Mouse (Mus musculus) myocyte (in vitro differentiated cells): ENCODE results near the gene Cplx3. TPM values are rescaled to one million over a fixed set of nuclear protein-coding genes. Genes with fewer than 3 reads are reported as not detected.

Experiments
- H3K27me3 ChIP-seq: one replicate; pipeline ENCODE4 v1.6.1; 2011; ENCODE audit not compliant: control insufficient read depth, insufficient read depth, insufficient read length
- H3K36me3 ChIP-seq: one replicate; pipeline ENCODE4 v1.6.1; 2011; ENCODE audit not compliant: control insufficient read depth, insufficient read depth
- H3K4me2 ChIP-seq: one replicate; pipeline ENCODE4 v1.6.1; 2011; ENCODE audit warnings: low read depth, control low read depth
- H3K4me3 ChIP-seq: one replicate; pipeline ENCODE4 v1.5.1; 2011; ENCODE audit warnings: mild to moderate bottlenecking, control low read depth, moderate library complexity
- H3K79me2 ChIP-seq: one replicate; pipeline ENCODE4 v1.6.1; 2011; ENCODE audit not compliant: control insufficient read depth, insufficient read depth
- H3ac ChIP-seq: one replicate; pipeline ENCODE4 v1.6.1; 2011; ENCODE audit not compliant: control insufficient read depth, insufficient read length
- CEBPB ChIP-seq: IDR thresholded peaks from 2 replicates; pipeline ENCODE4 v1.6.1; 2011; ENCODE audit warnings: mild to moderate bottlenecking, moderate library complexity; ENCODE audit not compliant: poor library complexity, insufficient read depth, severe bottlenecking
- E2F4 ChIP-seq: IDR thresholded peaks from one replicate; pipeline ENCODE4 v1.6.1; 2011; ENCODE audit warnings: mild to moderate bottlenecking, control low read depth, moderate library complexity; ENCODE audit not compliant: insufficient read depth
- MAX ChIP-seq: IDR thresholded peaks from one replicate; pipeline ENCODE4 v1.6.1; 2011; ENCODE audit warnings: low read depth, mild to moderate bottlenecking, control low read depth
- MYOD1 ChIP-seq, 3 experiments: IDR thresholded peaks; one replicate each; pipeline ENCODE4 v1.6.1; 2011; ENCODE audit warnings: control low read depth in 2 of 3, low read depth in 2 of 3, mild to moderate bottlenecking in 2 of 3, moderate library complexity in 1 of 3; ENCODE audit not compliant: insufficient read length in 2 of 3, control insufficient read depth in 1 of 3
- MYOG ChIP-seq, 3 experiments: IDR thresholded peaks; one replicate each; pipeline ENCODE4 v1.6.1; 2011; ENCODE audit warnings: control low read depth in 2 of 3, low read depth in 2 of 3, mild to moderate bottlenecking in 2 of 3; ENCODE audit not compliant: insufficient read length in 2 of 3, control insufficient read depth in 1 of 3, insufficient read depth in 1 of 3
- POLR2A ChIP-seq: IDR thresholded peaks from one replicate; pipeline ENCODE4 v1.6.1; 2011; ENCODE audit warnings: low read depth, mild to moderate bottlenecking, control low read depth, moderate library complexity; ENCODE audit not compliant: insufficient read length
- POLR2AphosphoS2 ChIP-seq: IDR thresholded peaks from one replicate; pipeline ENCODE4 v1.6.1; 2011; ENCODE audit warnings: low read depth, control low read depth; ENCODE audit not compliant: insufficient read length
- REST ChIP-seq: IDR thresholded peaks from one replicate; pipeline ENCODE4 v1.6.1; 2011; ENCODE audit warnings: mild to moderate bottlenecking, control low read depth, moderate library complexity; ENCODE audit not compliant: insufficient read depth, insufficient read length
- SRF ChIP-seq: IDR thresholded peaks from one replicate; pipeline ENCODE4 v1.6.1; 2011; ENCODE audit warnings: low read depth; ENCODE audit not compliant: control insufficient read depth, insufficient read length
- TCF12 ChIP-seq: IDR thresholded peaks from one replicate; pipeline ENCODE4 v1.6.1; 2011; ENCODE audit warnings: mild to moderate bottlenecking, control low read depth; ENCODE audit not compliant: poor library complexity, insufficient read depth, severe bottlenecking
- TCF3 ChIP-seq: IDR thresholded peaks from one replicate; pipeline ENCODE4 v1.6.1; 2011; ENCODE audit warnings: low read depth, control low read depth; ENCODE audit not compliant: insufficient read length
- USF1 ChIP-seq: IDR thresholded peaks from one replicate; pipeline ENCODE4 v1.6.1; 2011; ENCODE audit warnings: low read depth, mild to moderate bottlenecking, control low read depth, moderate library complexity
- polyA plus RNA-seq: library from polyadenylated mRNA; unstranded; fragments of >200 nt; fragmentation: generic; extraction: Trizol; gene quantifications from one replicate; pipeline ENCODE4 v1.2.1, GENCODE M21; 2012; ENCODE audit warnings: missing spikeins

Gene Cplx3
- polyA plus RNA-seq, 1 experiment, result 0.23 TPM

- Histone ChIP-seq H3K27me3 (no peaks in the 10 kb centered on the region), H3ac (no peak overlapping the region), H3K79me2 (peaks cover 76% of the 10 kb centered on the region), H3K4me2 (peak overlapping the region; percentile 91), H3K4me3 (peak overlapping the region; percentile 67), H3K36me3 (no peaks in the 10 kb centered on the region)
- TF ChIP-seq MAX (no peak), USF1 (no peak), POLR2AphosphoS2 (no peak), MYOG (IDR thresholded peaks at IDR 0.05; ENCODE audit: control insufficient read depth in 1 of 3, insufficient read depth in 1 of 3, insufficient read length in 2 of 3, low read depth in 2 of 3) (no peak), POLR2A (no peak), REST (no peak), E2F4 (no peak)
Measured at GRCm38 (mm10) chr9:57641775-57642550, 35.9 kb upstream of the Cplx3 start.

DNA sequence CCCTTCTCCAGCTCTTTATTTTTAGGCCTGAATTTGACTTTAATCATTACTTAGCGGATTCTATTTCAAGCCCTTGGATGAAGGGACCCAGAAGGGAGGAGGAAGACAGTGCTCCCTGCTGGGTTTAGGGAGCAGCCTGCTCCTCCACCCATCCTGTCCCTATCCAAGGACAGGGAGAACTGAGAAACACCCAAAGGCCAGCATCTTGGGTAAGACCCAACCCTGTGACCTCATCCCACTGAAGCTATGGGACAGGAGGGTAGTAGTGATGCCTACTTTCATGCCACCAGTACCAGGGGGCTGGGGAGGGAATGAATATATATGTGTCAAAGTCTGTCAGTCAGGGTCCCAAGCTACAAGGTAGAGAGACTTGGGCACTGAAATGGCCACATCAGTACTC is 34.9 kb upstream of the Cplx3 start:
- H3ac ChIP-seq, result no peak overlapping the region
- no peaks in the 10 kb centered on the region for H3K36me3 ChIP-seq
- H3K4me2 ChIP-seq, result peak overlapping the region; percentile 91
- H3K79me2 ChIP-seq, result peaks cover 86% of the 10 kb centered on the region
- no peak for TF ChIP-seq MYOG (IDR thresholded peaks at IDR 0.05; ENCODE audit: control insufficient read depth in 1 of 3, insufficient read depth in 1 of 3, insufficient read length in 2 of 3, low read depth in 2 of 3)
- TF ChIP-seq MYOD1 (IDR thresholded peaks at IDR 0.05; ENCODE audit: control insufficient read depth in 1 of 3, insufficient read length in 2 of 3, low read depth in 2 of 3), result no peak
- TF ChIP-seq USF1, result no peak
- no peak for TF ChIP-seq POLR2AphosphoS2
- TF ChIP-seq SRF, result no peak
- TF ChIP-seq E2F4, result no peak
- TF ChIP-seq MAX, result no peak
- no peak for TF ChIP-seq POLR2A
- TF ChIP-seq TCF3, result no peak
- TF ChIP-seq CEBPB, result no peak
- no peak for TF ChIP-seq TCF12
- TF ChIP-seq REST, result no peak
- no peak overlapping the region for H3K4me3 ChIP-seq
- no peaks in the 10 kb centered on the region for H3K27me3 ChIP-seq

GRCm38 (mm10) chr9:57640384-57640783 is 34.3 kb upstream of the Cplx3 start:
- H3K79me2 ChIP-seq, result peaks cover 92% of the 10 kb centered on the region
- H3K27me3 ChIP-seq, result no peaks in the 10 kb centered on the region
- no peak overlapping the region for H3ac ChIP-seq
- TF ChIP-seq E2F4 (no peak), MYOD1 (IDR thresholded peaks at IDR 0.05; ENCODE audit: control insufficient read depth in 1 of 3, insufficient read length in 2 of 3, low read depth in 2 of 3) (peak in 1 of 3 experiments; percentile 61), POLR2AphosphoS2 (peak; percentile 11), POLR2A (no peak), MYOG (IDR thresholded peaks at IDR 0.05; ENCODE audit: control insufficient read depth in 1 of 3, insufficient read depth in 1 of 3, insufficient read length in 2 of 3, low read depth in 2 of 3) (peak in 1 of 3 experiments; percentile 6), USF1 (no peak), MAX (no peak), TCF3 (no peak), TCF12 (no peak), REST (no peak), SRF (no peak), CEBPB (no peak)
- H3K4me3 ChIP-seq, result no peak overlapping the region
- no peaks in the 10 kb centered on the region for H3K36me3 ChIP-seq
- H3K4me2 ChIP-seq, result peak overlapping the region; percentile 91

DNA sequence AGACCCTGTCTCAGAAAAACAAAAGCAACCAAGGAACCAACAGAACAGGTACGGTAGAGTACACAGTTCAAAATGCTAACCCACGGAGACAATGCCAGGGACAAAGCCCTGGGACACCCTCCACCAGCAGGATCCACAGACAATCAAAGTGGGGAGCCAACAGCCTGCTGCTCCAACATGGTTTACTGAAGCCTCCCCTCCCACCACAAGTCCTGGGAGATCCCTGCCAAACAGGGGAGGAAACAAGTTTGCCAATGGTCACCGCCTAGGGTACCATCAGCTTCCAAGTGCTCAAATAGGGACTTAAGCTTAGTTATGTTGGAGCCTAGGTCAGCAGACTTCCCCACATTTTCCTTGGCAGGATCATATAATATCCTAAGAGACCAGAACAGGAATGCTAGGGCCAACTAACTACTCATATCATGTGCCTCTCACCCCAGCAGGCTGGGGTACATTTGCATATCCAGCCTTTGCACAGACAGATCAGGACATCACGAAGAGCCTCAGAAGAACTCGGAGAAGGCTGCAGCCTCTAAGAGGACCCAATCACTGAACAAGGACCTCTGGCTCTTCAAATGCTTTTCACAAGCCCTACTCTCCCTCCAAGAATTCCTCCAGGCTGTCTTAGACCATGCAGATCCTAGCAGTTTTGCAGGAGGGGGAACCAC is 33.7 kb upstream of the Cplx3 start:
- Histone ChIP-seq H3ac (no peak overlapping the region), H3K27me3 (no peaks in the 10 kb centered on the region), H3K79me2 (peaks cover 96% of the 10 kb centered on the region), H3K36me3 (no peaks in the 10 kb centered on the region), H3K4me2 (peak overlapping the region; percentile 91), H3K4me3 (no peak overlapping the region)
- TF ChIP-seq E2F4, result no peak
- TF ChIP-seq TCF12, result no peak
- TF ChIP-seq SRF, result no peak
- no peak for TF ChIP-seq MAX
- TF ChIP-seq MYOD1 (IDR thresholded peaks at IDR 0.05; ENCODE audit: control insufficient read depth in 1 of 3, insufficient read length in 2 of 3, low read depth in 2 of 3), result no peak
- no peak for TF ChIP-seq REST
- TF ChIP-seq TCF3, result no peak
- no peak for TF ChIP-seq MYOG (IDR thresholded peaks at IDR 0.05; ENCODE audit: control insufficient read depth in 1 of 3, insufficient read depth in 1 of 3, insufficient read length in 2 of 3, low read depth in 2 of 3)
- TF ChIP-seq POLR2A, result no peak
- TF ChIP-seq POLR2AphosphoS2, result no peak
- no peak for TF ChIP-seq USF1
